Mouse (Mus musculus) limb, embryonic 14.5 days (tissue): ENCODE results near the gene Bpifb1. TPM values are rescaled to one million over a fixed set of nuclear protein-coding genes. Genes with fewer than 3 reads are reported as not detected.
"Not testable (repeated sequence)": the region's sequence is repeated elsewhere in the genome, so short reads cannot be mapped to it uniquely, and the experiment has no call there.

Experiments used
- ATAC-seq: fragments of 200-750 bp; cut with Nextera tagmentation; 2 replicates; pipeline ENCODE4 v1.8.0; 2017; ENCODE audit warnings: low read depth, moderate number of reproducible peaks, moderate TSS enrichment; ENCODE audit not compliant: low FRiP score
- DNase-seq: peaks from one replicate; pipeline ENCODE4 v3.0.0-alpha.2; 2015; ENCODE audit warnings: low spot score
- H3K27ac ChIP-seq: fragments of 300-500 bp; sonication (generic); replicated peaks from 2 replicates; pipeline ENCODE4 v1.5.1; 2014; ENCODE audit warnings: low read depth, mild to moderate bottlenecking, low read length, moderate library complexity, mixed read lengths
- H3K27me3 ChIP-seq: fragments of 300-500 bp; sonication (generic); 2 replicates; pipeline ENCODE4 v1.6.1; 2014; ENCODE audit warnings: low read length, mixed read lengths; ENCODE audit not compliant: control insufficient read depth, insufficient read depth
- H3K36me3 ChIP-seq: fragments of 300-500 bp; sonication (generic); 2 replicates; pipeline ENCODE4 v1.6.1; 2014; ENCODE audit warnings: mild to moderate bottlenecking, low read length, moderate library complexity, mixed read lengths; ENCODE audit not compliant: control insufficient read depth, insufficient read depth
- H3K4me1 ChIP-seq: fragments of 300-500 bp; sonication (generic); 2 replicates; pipeline ENCODE4 v1.6.1; 2014; ENCODE audit warnings: antibody characterized with exemption, low read length, mixed read lengths; ENCODE audit not compliant: control insufficient read depth, insufficient read depth
- H3K4me2 ChIP-seq: fragments of 300-500 bp; sonication (generic); replicated peaks from 2 replicates; pipeline ENCODE4 v1.6.1; 2014; ENCODE audit warnings: low read depth, mild to moderate bottlenecking, low read length, moderate library complexity; ENCODE audit not compliant: severe bottlenecking
- H3K4me3 ChIP-seq: fragments of 300-500 bp; sonication (generic); replicated peaks from 2 replicates; pipeline ENCODE4 v1.5.1; 2014; ENCODE audit warnings: low read length
- H3K9ac ChIP-seq: fragments of 300-500 bp; sonication (generic); 2 replicates; pipeline ENCODE4 v1.6.1; 2014; ENCODE audit warnings: mild to moderate bottlenecking, low read depth, low read length, moderate library complexity; ENCODE audit not compliant: severe bottlenecking
- H3K9me3 ChIP-seq: fragments of 300-500 bp; sonication (generic); 2 replicates; pipeline ENCODE4 v1.6.1; 2016; ENCODE audit warnings: low read length; ENCODE audit not compliant: control insufficient read depth
- POLR2A ChIP-seq: fragments of 200-500 bp; IDR thresholded peaks from 2 replicates; pipeline ENCODE4 v1.8.0; 2012; ENCODE audit warnings: inconsistent platforms, mild to moderate bottlenecking, moderate library complexity, borderline replicate concordance; ENCODE audit not compliant: insufficient read depth, insufficient read length; ENCODE audit errors: extremely low read depth
- WGBS: fragments of 180-500 bp; shearing (Covaris S2); extraction: QIAGEN DNeasy Blood & Tissue Kit; methylation state at CpG from one replicate; pipeline ENCODE4 v1.1.7; 2014; 5-methylcytosine and 5-hydroxymethylcytosine counted together
- polyA plus RNA-seq, 2 experiments: library from polyadenylated mRNA; depleted of rRNA in 1 of 2; stranded (reverse) in 1 of 2; unstranded in 1 of 2; fragments of >200 nt; fragmentation: Nextera tagmentation in 1 of 2; extraction: Ambion mirVana in 1 of 2; gene quantifications; 2 replicates each; pipeline versions ENCODE4 v1.2.1 to v1.2.3; 2012 to 2014

The Bpifb1 gene
- polyA plus RNA-seq, 2 experiments, result 0.26 TPM; not detected in 1

GRCm38 (mm10) chr2:154226991-154227390 is 36.4 kb downstream of the Bpifb1 start:
- Histone ChIP-seq H3K27ac (no peak overlapping the region), H3K4me1 (peaks cover 12% of the 10 kb centered on the region), H3K36me3 (no peaks in the 10 kb centered on the region), H3K9ac (no peak overlapping the region), H3K9me3 (no peaks in the 10 kb centered on the region), H3K27me3 (no peaks in the 10 kb centered on the region), H3K4me3 (no peak overlapping the region), H3K4me2 (no peak overlapping the region)
- DNase-seq (no peak), ATAC-seq (no peak)
- WGBS, result 63% methylated on average over 4 of the region's 4 CpGs
- TF ChIP-seq POLR2A, result no peak

GRCm38 (mm10) chr2:154227830-154228229 is 37.2 kb downstream of the Bpifb1 start:
- TF ChIP-seq POLR2A, result no peak
- no peak overlapping the region for H3K4me3 ChIP-seq
- DNase-seq, result no peak
- no peaks in the 10 kb centered on the region for H3K27me3 ChIP-seq
- WGBS, result 64% methylated on average over 5 of the region's 5 CpGs
- H3K4me1 ChIP-seq, result peaks cover 8% of the 10 kb centered on the region
- H3K4me2 ChIP-seq, result no peak overlapping the region
- no peak for ATAC-seq
- H3K27ac ChIP-seq, result no peak overlapping the region
- no peaks in the 10 kb centered on the region for H3K36me3 ChIP-seq
- H3K9me3 ChIP-seq, result no peaks in the 10 kb centered on the region
- H3K9ac ChIP-seq, result no peak overlapping the region

DNA sequence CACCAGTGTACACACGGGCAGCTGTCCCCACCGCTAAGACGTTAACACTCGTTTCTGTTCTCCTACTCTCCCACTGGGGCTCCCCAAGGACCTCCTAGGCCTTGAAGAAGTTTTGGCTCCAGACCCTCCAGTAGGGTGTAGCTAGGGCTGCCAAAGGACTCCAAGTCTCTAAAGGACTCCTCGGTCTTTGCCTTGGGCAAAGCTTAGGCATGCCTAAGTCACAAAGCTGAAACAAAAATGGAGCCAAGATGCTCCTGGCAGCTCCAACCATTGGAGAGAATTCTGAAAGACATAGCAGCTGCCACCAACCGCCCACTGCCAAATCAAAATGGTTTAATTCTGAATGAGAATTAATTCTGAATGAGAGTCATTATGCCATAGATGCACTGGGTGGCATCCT is 42.8 kb downstream of the Bpifb1 start:
- no peak for ATAC-seq
- 87% methylated on average over 6 of the region's 6 CpGs for WGBS
- no peak for TF ChIP-seq POLR2A

GRCm38 (mm10) chr2:154240771-154241170 is 50.2 kb downstream of the Bpifb1 start:
- no peak overlapping the region for H3K4me2 ChIP-seq
- no peaks in the 10 kb centered on the region for H3K9me3 ChIP-seq
- no peaks in the 10 kb centered on the region for H3K4me1 ChIP-seq
- H3K27me3 ChIP-seq, result no peaks in the 10 kb centered on the region
- H3K36me3 ChIP-seq, result no peaks in the 10 kb centered on the region
- DNase-seq (no peak), ATAC-seq (no peak)
- no peak overlapping the region for H3K27ac ChIP-seq
- 83% methylated on average over 6 of the region's 6 CpGs for WGBS
- no peak for TF ChIP-seq POLR2A
- no peak overlapping the region for H3K9ac ChIP-seq
- no peak overlapping the region for H3K4me3 ChIP-seq

More for the DNA sequence above, 42.8 kb downstream of the Bpifb1 start:
- Histone ChIP-seq H3K9ac (no peak overlapping the region), H3K27ac (no peak overlapping the region), H3K4me3 (no peak overlapping the region), H3K4me2 (no peak overlapping the region), H3K4me1 (no peaks in the 10 kb centered on the region), H3K9me3 (no peaks in the 10 kb centered on the region), H3K27me3 (no peaks in the 10 kb centered on the region), H3K36me3 (no peaks in the 10 kb centered on the region)
- no peak for DNase-seq

DNA sequence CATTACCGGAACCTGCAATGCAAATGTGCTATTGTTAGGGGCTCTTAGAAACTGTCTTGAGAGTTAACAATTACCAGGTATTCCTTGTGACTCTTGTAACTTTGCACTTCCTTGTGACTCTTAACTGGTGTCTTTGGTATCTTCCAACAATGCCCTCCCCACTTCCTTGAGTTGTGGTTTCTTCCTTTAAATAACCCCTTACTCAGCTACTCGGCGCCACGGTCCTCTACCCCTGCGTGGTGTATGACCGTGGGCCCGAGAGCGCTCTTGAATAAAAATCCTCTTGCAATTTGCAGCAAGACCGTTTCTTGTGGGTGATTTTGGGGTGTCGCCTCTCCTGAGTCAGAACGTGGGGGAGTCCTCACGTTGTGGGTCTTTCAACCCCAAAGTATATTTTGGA is 52.1 kb downstream of the Bpifb1 start:
- H3K9me3 ChIP-seq, H3K4me2 ChIP-seq, ATAC-seq, H3K4me1 ChIP-seq, H3K9ac ChIP-seq, H3K27ac ChIP-seq, H3K27me3 ChIP-seq, H3K4me3 ChIP-seq, DNase-seq, H3K36me3 ChIP-seq: not testable (repeated sequence)
- WGBS, result 96% methylated on average over 10 of the region's 12 CpGs
